Mouse (Mus musculus) liver, postnatal 0 days (tissue): ENCODE measurements around the gene Ikbkg. TPM values are rescaled to one million over a fixed set of nuclear protein-coding genes. Genes with fewer than 3 reads are reported as not detected.

Experiments used
- ATAC-seq: fragments of 200-750 bp; cut with Nextera tagmentation; 2 replicates; pipeline ENCODE4 v1.8.0; 2017; ENCODE audit warnings: mild to moderate bottlenecking, moderate library complexity
- DNase-seq: peaks from one replicate; pipeline ENCODE4 v3.0.0-alpha.2; 2016
- H3K27ac ChIP-seq: fragments of 300-500 bp; sonication (generic); 2 replicates; pipeline ENCODE4 v1.5.1; 2014; ENCODE audit warnings: antibody characterized with exemption, moderate library complexity, mild to moderate bottlenecking, low read depth
- H3K27me3 ChIP-seq: fragments of 300-500 bp; sonication (generic); 2 replicates; pipeline ENCODE4 v1.6.1; 2014; ENCODE audit warnings: low read length, control low read depth, mixed read lengths; ENCODE audit not compliant: insufficient read depth
- H3K36me3 ChIP-seq: fragments of 300-500 bp; sonication (generic); replicated peaks from 2 replicates; pipeline ENCODE4 v1.6.1; 2014; ENCODE audit warnings: mild to moderate bottlenecking, control low read depth, low read length, moderate library complexity, mixed read lengths; ENCODE audit not compliant: insufficient read depth
- H3K4me1 ChIP-seq: fragments of 300-500 bp; sonication (generic); 2 replicates; pipeline ENCODE4 v1.6.1; 2014; ENCODE audit warnings: antibody characterized with exemption, mild to moderate bottlenecking, control low read depth; ENCODE audit not compliant: insufficient read depth
- H3K4me2 ChIP-seq: fragments of 300-500 bp; sonication (generic); 2 replicates; pipeline ENCODE4 v1.6.1; 2014; ENCODE audit warnings: low read depth, mild to moderate bottlenecking, low read length, moderate library complexity, mixed read lengths
- H3K4me3 ChIP-seq: fragments of 300-500 bp; sonication (generic); 2 replicates; pipeline ENCODE4 v1.5.1; 2014; ENCODE audit warnings: low read depth, low read length
- H3K9ac ChIP-seq: fragments of 300-500 bp; sonication (generic); replicated peaks from 2 replicates; pipeline ENCODE4 v1.6.1; 2014; ENCODE audit warnings: mild to moderate bottlenecking, moderate library complexity
- H3K9me3 ChIP-seq: fragments of 300-500 bp; sonication (generic); 2 replicates; pipeline ENCODE4 v1.6.1; 2016; ENCODE audit warnings: mild to moderate bottlenecking, control low read depth, low read length, mixed read lengths
- CTCF ChIP-seq: sonication (generic); IDR thresholded peaks from 2 replicates; pipeline ENCODE4 v1.5.1; 2016; ENCODE audit warnings: antibody characterized with exemption, low read depth
- EP300 ChIP-seq: IDR thresholded peaks from 2 replicates; pipeline ENCODE4 v1.6.1; 2016; ENCODE audit warnings: antibody characterized with exemption, low read depth, mild to moderate bottlenecking
- WGBS: fragments of 180-500 bp; shearing (Covaris S2); extraction: QIAGEN DNeasy Blood & Tissue Kit; methylation state at CpG from one replicate; pipeline ENCODE4 v1.1.7; 2014; ENCODE audit not compliant: insufficient replicate concordance; 5-methylcytosine and 5-hydroxymethylcytosine counted together
- polyA plus RNA-seq: library from polyadenylated mRNA; unstranded; fragments of >200 nt; fragmentation: Nextera tagmentation; extraction: Ambion mirVana; gene quantifications from 2 replicates; pipeline ENCODE4 v1.2.1, GENCODE M21; 2015

Gene Ikbkg
- polyA plus RNA-seq, 1 experiment from 2014 or later: 12.9 TPM

- peak; percentile 13; the same call in 1 of the 2 replicates for TF ChIP-seq CTCF
- no peak for TF ChIP-seq EP300
- 11% methylated on average over 35 of the region's 49 CpGs for WGBS
- peak; percentile 77 for ATAC-seq
Observed at GRCm38 (mm10) chrX:74368209-74368909, 24.7 kb upstream of the Ikbkg start.

DNA sequence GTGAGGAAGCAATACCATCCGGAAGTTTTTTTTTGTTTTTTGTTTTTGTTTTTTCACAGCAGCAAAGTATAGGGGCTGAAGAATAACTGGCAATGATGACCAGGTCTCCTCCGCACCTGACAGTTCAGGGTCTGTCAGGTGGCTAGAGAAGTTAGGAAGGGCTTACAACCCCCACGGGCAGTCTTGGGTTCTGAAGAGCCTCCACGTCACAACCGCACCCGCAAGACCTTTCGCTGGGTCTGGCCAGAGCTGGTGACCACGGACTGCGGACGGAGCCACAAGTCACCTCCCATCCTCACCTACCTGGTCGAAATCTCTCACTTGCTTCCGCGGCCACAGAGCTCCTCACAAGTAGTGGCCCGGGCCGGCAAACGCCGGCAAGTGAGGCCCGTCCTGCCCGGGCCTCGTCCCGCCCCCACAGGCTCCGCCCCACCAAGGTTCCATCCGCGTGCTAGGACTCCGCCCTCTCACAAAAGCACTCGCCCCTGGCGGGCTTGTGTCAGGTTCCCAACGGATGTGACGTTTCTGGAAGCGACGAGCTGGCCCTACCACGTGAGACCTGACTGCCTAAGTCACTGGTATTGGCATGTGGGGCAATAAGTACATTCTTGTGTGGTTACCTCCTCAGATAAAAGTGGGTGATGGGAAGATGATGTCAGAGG lies 20.1 kb upstream of the Ikbkg start, which contains the start of the genes Ubl4a and Slc10a3:
TSS of gene Ubl4a (minus strand) at position 331 of the 662 bp plus-strand sequence.
TSS of gene Slc10a3 (minus strand) at position 462 of the 662 bp plus-strand sequence.
- ATAC-seq: peak; percentile 92
- peak within 1 kb of the TSS; percentile 52 for H3K4me3 ChIP-seq
- peak within 1 kb of the TSS; percentile 68 for H3K9ac ChIP-seq
- TF ChIP-seq EP300 (no peak), CTCF (no peak)
- 0 out of 2 replicates have a peak, but pooled peaks cover 5% of the 10 kb centered on the region for H3K4me1 ChIP-seq
- H3K27ac ChIP-seq: no peak within 1 kb of the TSS
- no peaks in the 10 kb centered on the region for H3K9me3 ChIP-seq
- H3K4me2 ChIP-seq: peak within 1 kb of the TSS; percentile 70
- H3K27me3 ChIP-seq: no peaks in the 10 kb centered on the region
- DNase-seq: peak; percentile 91
- 11% methylated on average over 32 of the region's 32 CpGs for WGBS
- no peaks in the 10 kb centered on the region for H3K36me3 ChIP-seq

More at GRCm38 (mm10) chrX:74368209-74368909, 24.7 kb upstream of the Ikbkg start:
- H3K9ac ChIP-seq: peak overlapping the region; percentile 78
- no peaks in the 10 kb centered on the region for H3K27me3 ChIP-seq
- H3K36me3 ChIP-seq: no peaks in the 10 kb centered on the region
- no peaks in the 10 kb centered on the region for H3K9me3 ChIP-seq
- peak overlapping the region; percentile 82 for H3K27ac ChIP-seq
- DNase-seq: peak; percentile 81
- 0 out of 2 replicates have a peak, but pooled peaks cover 9% of the 10 kb centered on the region for H3K4me1 ChIP-seq
- peak overlapping the region; percentile 73 for H3K4me3 ChIP-seq
- H3K4me2 ChIP-seq: peak overlapping the region; percentile 80

- H3K27me3 ChIP-seq: no peaks in the 10 kb centered on the region
- H3K4me3 ChIP-seq: no peak overlapping the region
- ATAC-seq (peak; percentile 47; the same call in 1 of the 2 replicates), DNase-seq (no peak)
- TF ChIP-seq EP300: peak; percentile 55; the same call in 1 of the 2 replicates
- TF ChIP-seq CTCF: no peak
- no peaks in the 10 kb centered on the region for H3K9me3 ChIP-seq
- no peaks in the 10 kb centered on the region for H3K4me1 ChIP-seq
- H3K4me2 ChIP-seq: no peak overlapping the region
- H3K27ac ChIP-seq: no peak overlapping the region
- H3K36me3 ChIP-seq: 0 out of 2 replicates have a peak, but pooled peaks cover 12% of the 10 kb centered on the region
- no peak overlapping the region for H3K9ac ChIP-seq
- 65% methylated on average over 2 of the region's 2 CpGs for WGBS
Observed at GRCm38 (mm10) chrX:74384451-74384850, 8.6 kb upstream of the Ikbkg start.

DNA sequence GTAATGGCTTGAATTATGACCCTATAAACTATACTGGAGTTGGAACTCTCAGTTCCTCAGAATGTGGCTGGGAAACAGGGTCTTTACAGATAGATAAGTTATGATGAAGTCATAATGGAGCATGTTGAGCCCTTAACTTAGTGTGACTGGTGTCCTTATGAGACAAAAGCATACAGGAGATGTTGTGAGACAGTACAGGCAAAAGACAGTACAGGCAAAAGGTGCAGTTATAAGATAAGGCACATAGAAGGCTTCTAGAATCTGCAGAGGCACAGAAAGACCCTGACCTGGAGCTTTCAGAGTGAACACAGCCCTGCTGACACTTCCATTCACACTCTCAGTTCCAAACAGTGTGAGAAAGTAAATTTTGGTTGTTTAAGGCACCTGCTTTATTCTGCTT lies 4.9 kb upstream of the Ikbkg start:
- peaks cover 2% of the 10 kb centered on the region; the same call in 1 of the 2 replicates for H3K4me1 ChIP-seq
- H3K27ac ChIP-seq: no peak overlapping the region
- H3K36me3 ChIP-seq: 0 out of 2 replicates have a peak, but pooled peaks cover 12% of the 10 kb centered on the region
- TF ChIP-seq EP300: peak; percentile 68
- no peak for TF ChIP-seq CTCF
- H3K4me2 ChIP-seq: no peak overlapping the region
- H3K4me3 ChIP-seq: no peak overlapping the region
- H3K9ac ChIP-seq: no peak overlapping the region
- no peaks in the 10 kb centered on the region for H3K27me3 ChIP-seq
- ATAC-seq (no peak), DNase-seq (no peak)
- no peaks in the 10 kb centered on the region for H3K9me3 ChIP-seq

DNA sequence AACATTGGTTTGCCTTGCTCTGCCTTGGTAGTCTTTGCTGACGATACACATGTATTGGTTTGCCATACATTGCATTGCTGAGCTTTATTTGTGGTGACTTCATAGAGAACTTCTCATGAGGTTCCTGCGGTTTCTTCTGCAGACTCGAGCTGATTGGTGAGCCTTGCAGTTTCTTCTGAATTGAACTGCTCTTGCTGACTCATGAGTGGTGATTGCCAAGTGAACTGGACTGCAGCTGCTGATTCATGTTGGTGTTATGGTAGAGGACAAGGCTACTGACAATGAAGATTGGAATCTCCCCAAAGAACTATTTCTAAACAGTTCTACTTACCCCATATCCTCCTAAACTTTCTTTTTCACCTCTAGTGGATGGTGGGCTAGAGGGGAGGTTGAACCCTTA lies 7.0 kb downstream of the Ikbkg start:
- TF ChIP-seq EP300 (no peak), CTCF (no peak)
- Histone ChIP-seq H3K4me3 (no peak overlapping the region), H3K9ac (no peak overlapping the region), H3K4me2 (no peak overlapping the region), H3K36me3 (no peaks in the 10 kb centered on the region), H3K4me1 (no peaks in the 10 kb centered on the region), H3K27me3 (no peaks in the 10 kb centered on the region), H3K27ac (no peak overlapping the region), H3K9me3 (no peaks in the 10 kb centered on the region)
- WGBS: 76% methylated on average over 3 of the region's 3 CpGs
- ATAC-seq (no peak), DNase-seq (no peak)

GRCm38 (mm10) chrX:74408340-74408739 lies 15.2 kb downstream of the Ikbkg start:
- Histone ChIP-seq H3K27ac (no peak overlapping the region), H3K4me2 (no peak overlapping the region), H3K36me3 (no peaks in the 10 kb centered on the region; the same call in 1 of the 2 replicates), H3K9me3 (no peaks in the 10 kb centered on the region), H3K9ac (no peak overlapping the region), H3K27me3 (no peaks in the 10 kb centered on the region), H3K4me3 (no peak overlapping the region), H3K4me1 (no peaks in the 10 kb centered on the region)
- ATAC-seq (no peak), DNase-seq (no peak)
- WGBS: 51% methylated on average over 2 of the region's 2 CpGs
- no peak for TF ChIP-seq CTCF
- TF ChIP-seq EP300: no peak
